Mouse (Mus musculus) myocyte (in vitro differentiated cells): ENCODE measurements around the gene Krtap10-4.

Source experiments
- CEBPB ChIP-seq: IDR thresholded peaks from 2 replicates; pipeline ENCODE4 v1.6.1; 2011; ENCODE audit warnings: mild to moderate bottlenecking, moderate library complexity; ENCODE audit not compliant: poor library complexity, insufficient read depth, severe bottlenecking
- E2F4 ChIP-seq: IDR thresholded peaks from one replicate; pipeline ENCODE4 v1.6.1; 2011; ENCODE audit warnings: mild to moderate bottlenecking, control low read depth, moderate library complexity; ENCODE audit not compliant: insufficient read depth
- MAX ChIP-seq: IDR thresholded peaks from one replicate; pipeline ENCODE4 v1.6.1; 2011; ENCODE audit warnings: low read depth, mild to moderate bottlenecking, control low read depth
- MYOD1 ChIP-seq, 3 experiments: IDR thresholded peaks; one replicate each; pipeline ENCODE4 v1.6.1; 2011; ENCODE audit warnings: control low read depth in 2 of 3, low read depth in 2 of 3, mild to moderate bottlenecking in 2 of 3, moderate library complexity in 1 of 3; ENCODE audit not compliant: insufficient read length in 2 of 3, control insufficient read depth in 1 of 3
- MYOG ChIP-seq, 3 experiments: IDR thresholded peaks; one replicate each; pipeline ENCODE4 v1.6.1; 2011; ENCODE audit warnings: control low read depth in 2 of 3, low read depth in 2 of 3, mild to moderate bottlenecking in 2 of 3; ENCODE audit not compliant: insufficient read length in 2 of 3, control insufficient read depth in 1 of 3, insufficient read depth in 1 of 3
- POLR2A ChIP-seq: IDR thresholded peaks from one replicate; pipeline ENCODE4 v1.6.1; 2011; ENCODE audit warnings: low read depth, mild to moderate bottlenecking, control low read depth, moderate library complexity; ENCODE audit not compliant: insufficient read length
- POLR2AphosphoS2 ChIP-seq: IDR thresholded peaks from one replicate; pipeline ENCODE4 v1.6.1; 2011; ENCODE audit warnings: low read depth, control low read depth; ENCODE audit not compliant: insufficient read length
- REST ChIP-seq: IDR thresholded peaks from one replicate; pipeline ENCODE4 v1.6.1; 2011; ENCODE audit warnings: mild to moderate bottlenecking, control low read depth, moderate library complexity; ENCODE audit not compliant: insufficient read depth, insufficient read length
- TCF12 ChIP-seq: IDR thresholded peaks from one replicate; pipeline ENCODE4 v1.6.1; 2011; ENCODE audit warnings: mild to moderate bottlenecking, control low read depth; ENCODE audit not compliant: poor library complexity, insufficient read depth, severe bottlenecking
- USF1 ChIP-seq: IDR thresholded peaks from one replicate; pipeline ENCODE4 v1.6.1; 2011; ENCODE audit warnings: low read depth, mild to moderate bottlenecking, control low read depth, moderate library complexity

GRCm38 (mm10) chr10:77788621-77789020 lies 38.3 kb downstream of the Krtap10-4 start:
- no peak for TF ChIP-seq POLR2A
- no peak for TF ChIP-seq MAX
- no peak for TF ChIP-seq E2F4
- TF ChIP-seq MYOD1 (IDR thresholded peaks at IDR 0.05; ENCODE audit: control insufficient read depth in 1 of 3, insufficient read length in 2 of 3, low read depth in 2 of 3), result no peak
- TF ChIP-seq TCF12, result no peak
- no peak for TF ChIP-seq POLR2AphosphoS2
- no peak for TF ChIP-seq USF1
- no peak for TF ChIP-seq CEBPB
- TF ChIP-seq MYOG (IDR thresholded peaks at IDR 0.05; ENCODE audit: control insufficient read depth in 1 of 3, insufficient read depth in 1 of 3, insufficient read length in 2 of 3, low read depth in 2 of 3), result no peak
- TF ChIP-seq REST, result no peak
